ENCODE assay signal across 10 mouse cellular contexts in genomic region chr2:71919227-71919647, GRCm38 (mm10). TPM values are rescaled to one million over a fixed set of nuclear protein-coding genes. Genes with fewer than 3 reads are reported as not detected.
DNase-seq lines count a peak whose midpoint lies in the region; ATAC-seq and TF ChIP-seq lines count a peak whose summit lies in the region.
"Had no signal": no experiment of that assay in that cellular context is flagged by ENCODE, and none has a peak within 500 bp of the region (broad histone marks: within the 10 kb centered on the region; RNA-seq: fewer than 3 reads in every experiment).

No protein-coding gene starts in this region.

- H3K9me3 ChIP-seq in intestine, postnatal 0 days (ENCODE audit: control insufficient read depth) = no peaks in the 10 kb centered on the region

- TF ChIP-seq CTCF in intestine, postnatal 0 days (IDR thresholded peaks at IDR 0.05; ENCODE audit: low read depth) = no peak
- TF ChIP-seq CTCF in left cerebral cortex, adult 2 months (IDR thresholded peaks at IDR 0.05) = no peak

- H3K9ac ChIP-seq in intestine, postnatal 0 days (ENCODE audit: low read depth, low read length) = no peak overlapping the region

- H3K4me2 ChIP-seq in intestine, postnatal 0 days (replicated peaks; ENCODE audit: low read depth) = no peak overlapping the region

- WGBS in intestine, postnatal 0 days = 42% methylated on average over 11 of the region's 11 CpGs

- H3K36me3 ChIP-seq in intestine, postnatal 0 days (ENCODE audit: control insufficient read depth, insufficient read depth) = no peaks in the 10 kb centered on the region

- DNase-seq in kidney, postnatal 10 days = peak; percentile 21
- no peak for DNase-seq in kidney, postnatal 25 days
- DNase-seq in adipocyte (ENCODE audit: low spot score) = peak; percentile 43
- DNase-seq in cerebellum, postnatal 10 days = peak; percentile 71 to 81
- DNase-seq in layer of hippocampus, postnatal 10 days (ENCODE audit: low spot score in 2 of 2) = no peak
- DNase-seq in left cerebral cortex, adult 2 months (ENCODE audit: extremely low spot score in 1 of 2, low spot score in 2 of 2) = no peak
- DNase-seq: retina, postnatal 1 day had no signal

- H3K4me1 ChIP-seq in intestine, postnatal 0 days (replicated peaks; ENCODE audit: control insufficient read depth, insufficient read depth, low read length) = no peaks in the 10 kb centered on the region

- no peak overlapping the region for H3K27ac ChIP-seq in intestine, postnatal 0 days (ENCODE audit: low read depth, low read length)
- H3K27ac ChIP-seq in left cerebral cortex, adult 2 months = no peak overlapping the region

- H3K4me3 ChIP-seq in intestine, postnatal 0 days (ENCODE audit: low read depth, low read length) = no peak overlapping the region
- H3K4me3 ChIP-seq in left cerebral cortex, adult 2 months = no peak overlapping the region

- H3K27me3 ChIP-seq in intestine, postnatal 0 days (replicated peaks; ENCODE audit: control insufficient read depth, insufficient read depth, low read length) = no peaks in the 10 kb centered on the region

- ATAC-seq in intestine, postnatal 0 days = peak; percentile 10; the same call in 1 of the 2 replicates
- ATAC-seq in monocyte, adult 5-6 weeks (replicated peaks; ENCODE audit: insufficient number of reproducible peaks, low FRiP score, low TSS enrichment, poor library complexity, severe bottlenecking) = no peak
- ATAC-seq: midbrain, embryonic 16.5 days had no signal

- intact Hi-C loops in left cerebral cortex, adult 2 months (cut with DNase I) = no loop called here

RNA-seq across cellular contexts. Expression of gene Pdk1, which starts 46.2 kb away (rescaled TPM):
- 14.3 and 16.4 TPM in 2 replicates for polyA plus RNA-seq in intestine, postnatal 0 days (2015; fragmentation: Nextera tagmentation; extraction: Ambion mirVana)
- 10 to 100 TPM; 34.2 to 37.4 TPM for total RNA-seq in layer of hippocampus, postnatal 10 days (2021)
- total RNA-seq in left cerebral cortex, adult 2 months (2021) = 10 to 100 TPM; 42.4 to 51.1 TPM
- 13.6 to 21.8 TPM (median 21.5 TPM) in 3 replicates for total RNA-seq in monocyte, adult 5-6 weeks (2017)

Comparison
In these comparisons a context has a peak if more than half of its experiments do, and no peak if none do; other contexts are left out.
1. DNase-seq: peak in kidney, postnatal 10 days (single experiment), adipocyte (single experiment) and cerebellum, postnatal 10 days (2 of 2); none in kidney, postnatal 25 days (0 of 2), layer of hippocampus, postnatal 10 days (0 of 2) and left cerebral cortex, adult 2 months (0 of 2).